Mouse (Mus musculus) activated CD4-positive, CD25-positive, alpha-beta regulatory T cell, adult 4 months (primary cell): ENCODE data around the gene Cfap45. TPM values are rescaled to one million over a fixed set of nuclear protein-coding genes. Genes with fewer than 3 reads are reported as not detected.

Source experiments
- ATAC-seq: one replicate; pipeline ENCODE4 v1.8.0; 2017
- polyA plus RNA-seq, 2 experiments: library from polyadenylated mRNA; unstranded; fragments of 100-300 nt; shearing (Covaris generic); gene quantifications; one replicate each; pipeline ENCODE4 v1.2.1; 2017

The Cfap45 gene
- polyA plus RNA-seq, 2 experiments from 2014 or later, result 0.09 to 0.75 TPM

DNA sequence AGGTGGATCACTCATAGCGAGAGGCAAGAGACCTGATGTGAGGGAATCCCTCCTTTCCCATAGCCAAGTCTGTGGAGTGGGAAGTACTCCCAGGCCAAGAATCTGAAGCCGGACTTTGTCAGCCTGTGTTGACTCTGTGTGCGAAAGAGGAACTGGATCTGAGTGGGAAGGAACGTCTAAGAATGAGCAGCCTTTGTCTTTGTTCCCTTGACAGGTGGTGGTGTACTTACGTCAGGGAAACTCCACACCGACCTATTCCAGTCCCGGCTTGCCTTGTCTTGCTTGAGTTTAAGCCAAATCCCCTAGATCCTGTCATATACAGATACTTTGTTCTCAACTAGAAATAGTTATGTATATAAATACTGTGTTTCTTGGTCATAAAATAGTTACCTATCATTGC is 1.9 kb downstream of the Cfap45 start:
- no peak for ATAC-seq

DNA sequence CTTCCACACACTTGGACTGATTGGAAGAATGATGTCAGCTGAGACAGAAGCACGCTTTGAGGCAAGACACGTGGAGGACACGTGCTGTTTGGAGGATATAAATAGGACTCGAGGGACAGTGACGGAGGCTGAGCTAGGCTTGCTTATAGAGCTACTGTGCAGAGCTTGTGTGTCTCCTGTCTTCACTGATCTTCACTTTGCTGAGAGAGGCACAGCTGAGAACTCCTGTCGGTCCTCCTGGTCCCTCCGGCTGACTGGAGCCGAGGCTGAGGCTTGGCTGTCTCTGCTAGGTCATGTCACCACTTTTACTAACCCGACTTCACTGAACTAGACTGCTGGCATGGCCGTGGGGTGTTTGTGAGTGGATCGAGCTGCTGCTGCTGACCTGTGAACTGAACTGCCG is 3.1 kb downstream of the Cfap45 start:
- ATAC-seq, result no peak

DNA sequence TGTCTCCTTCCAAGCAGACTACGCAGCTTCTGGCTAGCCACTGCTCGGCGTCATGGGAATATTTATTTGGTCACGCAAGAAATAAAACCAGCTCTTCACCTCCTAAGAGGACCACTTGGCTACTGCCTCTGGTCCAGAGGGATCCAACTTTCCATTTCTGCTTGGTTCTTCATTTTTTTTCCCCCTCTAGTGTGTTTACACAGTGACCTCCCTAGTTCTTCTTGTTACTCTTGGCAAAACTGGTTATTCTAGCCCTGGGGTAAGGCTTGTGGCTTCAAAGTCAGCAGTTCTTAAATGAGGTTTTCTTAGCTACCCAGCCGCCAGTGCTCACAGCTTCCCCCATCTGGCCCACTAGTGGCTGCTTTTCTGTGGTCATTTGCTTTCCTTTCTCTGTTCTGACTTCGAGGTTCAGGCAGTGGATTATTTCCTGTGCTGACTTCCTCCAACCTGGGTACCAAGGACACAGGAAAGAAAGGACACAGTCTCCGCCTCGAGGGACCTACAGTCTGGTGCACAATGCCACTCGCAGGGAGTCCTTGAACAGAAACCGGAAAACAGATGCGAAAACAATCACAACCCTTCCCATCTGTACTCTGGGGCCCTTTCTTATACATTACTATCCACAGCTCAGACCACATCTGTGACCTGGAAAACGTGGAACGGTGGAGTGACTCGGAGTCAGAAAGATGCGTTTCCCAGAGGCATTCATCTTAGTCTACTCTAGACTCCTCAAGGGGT is 4.6 kb downstream of the Cfap45 start:
- ATAC-seq, result peak; percentile 18

DNA sequence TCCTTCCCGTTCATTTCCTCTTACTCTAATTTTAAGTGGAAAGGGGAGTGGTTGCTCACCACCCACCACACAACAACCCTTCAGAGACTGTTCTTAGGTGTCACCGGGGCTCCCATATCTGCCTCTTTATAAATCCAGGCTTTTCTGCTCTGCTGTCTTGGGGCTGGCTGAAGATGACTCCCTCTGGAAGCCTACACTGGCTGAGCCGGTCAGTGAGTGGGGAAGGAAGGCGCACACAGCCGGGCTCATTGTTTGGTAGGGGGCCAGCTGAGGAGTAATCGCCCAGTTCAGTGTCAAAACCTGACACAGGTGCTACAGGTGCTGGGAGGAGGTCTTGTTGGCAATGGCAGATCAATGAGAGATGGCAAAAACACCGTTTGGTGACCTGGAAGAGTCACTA is 5.4 kb downstream of the Cfap45 start:
- ATAC-seq, result no peak

DNA sequence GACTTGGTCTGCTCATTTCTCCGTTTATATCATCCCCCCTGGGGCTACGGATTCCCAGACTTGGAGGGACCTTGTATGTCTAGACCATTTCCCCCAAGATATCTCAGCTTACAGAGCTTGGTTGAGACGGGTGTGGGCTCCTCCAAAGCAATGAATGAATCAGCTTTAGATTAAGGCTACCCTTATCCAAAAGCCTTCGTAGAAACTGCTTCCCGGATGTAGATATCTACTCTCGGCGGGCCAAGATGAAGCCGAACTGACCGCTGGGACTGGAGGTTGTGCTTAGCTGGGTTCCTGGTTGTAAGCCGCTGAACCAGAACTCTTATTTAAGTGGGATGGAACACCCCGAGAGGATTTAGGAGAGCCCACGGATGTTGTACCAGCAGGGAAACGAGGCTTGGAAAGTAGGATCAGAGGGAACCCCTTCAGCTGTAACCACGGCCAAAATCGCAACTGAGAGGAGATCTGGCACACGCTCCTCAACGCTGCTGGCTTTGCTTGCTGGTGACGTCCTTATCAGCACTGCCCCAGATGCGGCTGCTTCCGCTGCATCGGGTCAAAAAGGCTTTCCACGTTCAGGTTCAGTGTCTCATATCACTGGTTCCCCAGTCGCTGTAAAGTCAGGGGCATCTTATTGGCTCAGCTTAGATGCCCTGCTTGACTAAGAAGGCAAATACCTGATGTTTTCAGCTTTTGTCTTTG is 5.9 kb downstream of the Cfap45 start:
- peak; percentile 38 for ATAC-seq

DNA sequence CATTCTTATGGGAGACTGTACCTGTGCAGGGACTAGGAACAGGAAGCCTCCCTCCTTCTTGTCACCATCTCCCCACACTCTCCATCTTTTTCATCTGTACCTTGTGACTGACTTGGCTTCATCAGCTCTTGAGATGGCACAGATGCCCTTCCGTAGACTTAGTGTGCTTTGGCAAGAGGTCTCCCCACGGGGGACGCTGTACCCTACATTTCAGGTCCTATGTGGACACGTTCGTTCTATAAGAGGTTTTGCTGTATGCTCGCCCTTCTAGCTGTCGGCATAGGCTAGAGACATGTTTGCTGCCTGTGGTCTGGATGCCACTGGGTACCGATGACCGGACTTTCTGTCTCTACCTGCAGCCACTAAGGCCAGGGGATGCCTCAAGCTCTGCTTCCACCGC is 6.8 kb downstream of the Cfap45 start:
- no peak for ATAC-seq

DNA sequence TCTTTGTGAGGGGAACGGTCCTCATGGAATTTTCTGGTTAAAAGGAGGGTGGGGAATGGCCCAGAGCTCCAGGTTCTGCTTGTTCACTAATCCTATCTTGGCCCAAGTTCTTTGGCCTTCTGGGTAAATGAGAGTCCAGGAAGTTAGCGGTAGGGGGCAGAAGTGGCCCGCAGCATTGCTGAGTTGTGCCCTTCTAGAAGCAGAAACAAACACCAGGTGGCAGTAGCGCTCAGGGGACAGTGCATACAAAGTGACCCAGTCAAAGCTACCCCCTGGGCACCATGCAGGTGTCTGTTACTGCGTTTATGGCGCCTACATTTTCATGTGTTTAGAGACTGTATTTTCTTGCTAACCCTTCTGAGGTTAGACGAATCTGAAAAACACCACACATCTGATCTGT is 8.1 kb downstream of the Cfap45 start:
- peak; percentile 60 for ATAC-seq

DNA sequence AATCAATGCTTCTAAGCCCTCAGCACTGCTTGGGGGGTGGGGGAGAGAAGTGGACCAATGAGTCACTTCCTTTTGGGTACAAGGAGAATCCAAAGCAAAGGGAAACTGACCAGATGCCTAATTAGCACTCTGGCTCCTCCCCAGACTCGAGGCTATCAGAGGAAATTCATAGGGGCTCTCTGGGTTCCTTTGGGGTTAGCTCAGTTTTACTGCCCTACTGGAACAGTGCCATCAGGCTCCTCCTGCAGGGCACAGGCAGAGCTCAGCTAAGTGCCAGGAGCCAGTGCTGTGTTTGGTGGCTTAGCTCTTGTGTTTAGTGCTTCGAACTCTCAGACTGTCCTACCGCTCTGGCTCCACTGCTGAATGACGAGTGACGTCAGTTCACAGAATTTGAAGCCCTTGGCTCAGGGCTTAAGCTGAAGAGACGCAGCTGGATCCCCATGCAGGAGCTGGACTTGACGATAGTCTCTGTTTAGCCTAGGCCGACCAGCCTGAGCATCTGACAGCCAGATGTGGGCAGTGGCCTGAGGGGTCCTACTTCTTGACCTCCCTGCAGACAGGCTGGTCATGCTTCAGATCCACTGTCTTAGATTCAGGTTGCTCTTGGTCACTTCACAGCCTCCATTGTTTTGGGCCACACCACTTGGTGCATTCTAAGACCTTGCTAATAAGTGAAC is 10.1 kb downstream of the Cfap45 start:
- ATAC-seq, result no peak

DNA sequence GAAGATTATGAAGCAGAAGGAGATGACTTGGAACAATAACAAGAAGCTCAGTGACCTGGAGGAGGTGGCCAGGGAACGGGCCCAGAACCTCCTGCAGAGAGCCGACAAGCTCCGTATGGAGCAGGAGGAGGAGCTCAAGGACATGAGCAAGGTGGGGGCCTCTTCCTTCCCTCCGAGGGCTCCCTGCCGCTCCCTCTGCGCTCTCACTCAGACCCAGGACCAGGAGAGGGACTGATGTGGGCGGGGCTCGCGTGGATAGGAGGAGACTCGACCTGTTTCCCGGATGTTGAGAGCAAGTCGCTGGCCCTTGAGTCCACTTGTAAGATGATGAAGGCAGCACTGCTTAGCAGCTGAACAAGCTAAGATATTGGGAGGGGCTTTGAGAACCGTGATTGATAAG is 11.9 kb downstream of the Cfap45 start:
- no peak for ATAC-seq

DNA sequence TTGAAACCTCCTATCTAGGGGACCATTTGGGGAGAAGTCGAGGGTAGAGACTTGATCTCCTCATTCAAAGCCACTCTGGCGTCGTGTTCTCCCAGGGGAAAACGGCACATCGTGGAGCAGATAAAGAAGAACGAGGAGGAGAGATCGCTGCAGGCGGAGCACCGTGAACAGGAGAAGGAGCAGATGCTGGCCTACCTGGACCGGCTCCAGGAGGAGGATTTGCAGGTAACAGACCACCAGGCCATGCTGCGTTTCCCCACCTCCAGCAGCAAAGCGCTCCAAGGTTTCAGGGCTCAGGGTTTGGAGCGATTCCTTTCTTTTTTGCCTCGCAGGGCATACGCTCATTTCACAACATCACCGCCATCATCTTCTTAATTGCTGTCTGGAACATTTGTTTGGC is 14.5 kb downstream of the Cfap45 start:
- ATAC-seq, result no peak

DNA sequence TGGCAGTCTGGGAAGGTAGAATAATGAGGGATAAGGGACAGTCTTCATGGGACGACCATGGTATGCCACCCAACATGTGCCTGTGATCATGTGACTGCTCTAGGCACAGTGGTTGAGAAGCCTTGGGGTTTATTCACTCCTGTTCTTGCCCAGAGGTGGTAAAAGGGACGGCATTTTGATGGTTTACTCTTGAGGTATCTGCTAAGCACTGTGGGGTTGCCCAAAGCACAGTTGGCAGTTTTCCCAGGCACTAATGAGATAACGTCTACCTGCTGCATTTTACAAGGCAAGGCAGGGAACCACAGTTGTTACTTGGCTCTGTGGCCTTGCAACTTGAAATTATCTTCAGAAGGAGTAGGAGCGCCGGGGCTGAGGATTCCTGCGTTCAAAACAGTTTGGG is 19.2 kb downstream of the Cfap45 start:
- no peak for ATAC-seq

DNA sequence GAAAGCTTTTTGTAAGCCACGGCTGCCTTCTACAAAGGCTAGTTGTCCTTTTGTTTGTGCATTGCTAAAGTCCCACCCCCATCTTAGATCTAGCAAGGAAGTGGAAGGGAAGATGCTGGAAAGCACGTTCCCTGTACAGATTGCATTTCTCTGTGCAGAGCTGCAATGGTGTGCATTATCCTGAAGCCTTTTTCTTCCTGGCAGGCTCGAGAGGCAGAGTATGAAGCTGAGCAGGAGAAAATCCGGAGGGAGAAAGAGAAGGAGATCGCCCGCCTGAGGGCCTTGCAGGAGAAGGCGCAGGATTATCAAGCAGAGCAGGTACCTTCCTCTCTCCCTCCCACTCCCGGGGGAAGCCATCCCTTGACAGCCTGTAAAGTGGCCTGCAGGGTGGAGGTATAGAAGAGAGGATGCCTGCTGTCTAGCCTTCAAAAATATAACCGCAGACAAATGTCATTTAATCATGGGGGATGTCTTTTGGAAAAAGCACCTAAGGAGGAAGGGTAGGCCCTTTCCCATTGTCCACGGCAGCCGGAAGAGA is 19.8 kb downstream of the Cfap45 start:
- ATAC-seq, result no peak

DNA sequence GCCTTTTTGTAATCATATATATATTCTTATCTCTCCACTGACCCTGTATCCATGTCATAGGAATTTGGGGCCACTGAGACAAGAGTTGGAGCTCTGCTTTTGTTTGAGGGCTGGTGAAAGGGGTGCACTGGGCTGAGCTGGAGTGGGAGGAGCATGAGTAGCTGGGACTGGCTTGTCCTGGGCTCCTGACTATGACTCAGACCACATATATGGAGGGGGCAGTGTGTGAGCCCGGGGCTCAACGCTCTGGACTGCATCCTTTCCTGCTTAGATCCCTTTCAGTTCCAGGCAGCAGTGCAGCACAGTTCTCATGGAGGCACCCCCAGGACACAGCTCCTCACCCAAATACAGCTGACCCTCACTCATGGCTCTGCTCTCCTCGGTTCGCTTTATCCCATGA is 25.5 kb downstream of the Cfap45 start:
- ATAC-seq, result no peak

DNA sequence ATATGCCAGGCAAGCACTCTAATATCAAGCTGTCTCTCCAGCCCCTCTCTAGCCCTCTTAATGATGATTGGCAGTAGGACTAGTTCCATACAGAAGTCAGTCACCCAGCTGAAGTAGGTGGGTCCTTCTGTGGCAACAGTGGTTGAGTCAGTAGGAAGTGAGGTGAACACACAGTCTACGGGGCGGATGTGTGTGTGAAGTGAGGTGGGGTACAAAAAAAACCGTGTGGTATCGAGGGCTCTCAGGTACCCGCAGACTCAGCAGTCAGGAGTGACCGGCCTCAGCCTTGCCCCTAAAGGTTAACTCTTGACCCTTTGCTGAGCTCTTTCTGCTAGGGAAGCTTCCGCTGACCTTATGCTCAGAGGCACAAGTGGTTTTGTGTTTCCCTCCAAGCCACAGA is 27.9 kb downstream of the Cfap45 start:
- peak; percentile 79 for ATAC-seq

DNA sequence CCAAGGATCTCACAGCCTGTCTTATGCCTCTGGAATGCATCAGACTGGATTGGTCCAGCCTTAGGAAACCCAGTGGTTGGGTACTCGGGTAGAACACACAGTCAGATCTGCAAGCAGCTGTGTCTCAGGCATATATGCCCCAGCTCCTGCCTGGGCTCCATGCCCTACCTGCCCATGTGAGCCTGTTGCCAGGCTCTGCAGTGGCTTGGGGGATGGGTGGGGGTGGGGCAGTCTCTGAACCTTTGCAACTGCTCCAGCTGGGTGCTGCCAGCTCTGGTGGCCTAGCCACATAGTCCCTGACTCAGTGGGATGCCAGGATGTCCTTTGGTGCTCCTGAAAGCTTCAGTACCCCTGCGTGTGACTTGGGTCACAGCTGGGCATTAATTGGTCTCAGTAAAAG is 28.7 kb downstream of the Cfap45 start:
- no peak for ATAC-seq

DNA sequence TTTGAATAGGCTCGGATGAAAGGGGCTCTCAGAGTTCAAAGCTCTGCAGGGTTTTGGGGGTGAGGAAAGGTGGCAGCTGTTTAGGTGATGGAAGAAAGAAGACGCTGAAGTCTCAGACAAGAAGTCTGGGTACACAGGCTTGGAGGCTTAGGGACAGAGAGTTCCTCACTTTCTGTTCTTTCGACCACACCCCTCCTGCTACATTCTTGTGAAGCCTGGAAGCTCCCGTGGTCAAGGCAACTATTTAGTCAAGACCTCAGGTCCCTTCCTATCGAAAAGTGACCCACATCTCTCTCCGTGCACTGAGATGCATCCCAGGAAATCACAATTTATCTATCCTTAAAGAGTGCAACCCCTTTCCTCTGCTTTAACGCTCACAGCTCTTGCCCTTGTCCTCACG is 29.1 kb downstream of the Cfap45 start:
- no peak for ATAC-seq

DNA sequence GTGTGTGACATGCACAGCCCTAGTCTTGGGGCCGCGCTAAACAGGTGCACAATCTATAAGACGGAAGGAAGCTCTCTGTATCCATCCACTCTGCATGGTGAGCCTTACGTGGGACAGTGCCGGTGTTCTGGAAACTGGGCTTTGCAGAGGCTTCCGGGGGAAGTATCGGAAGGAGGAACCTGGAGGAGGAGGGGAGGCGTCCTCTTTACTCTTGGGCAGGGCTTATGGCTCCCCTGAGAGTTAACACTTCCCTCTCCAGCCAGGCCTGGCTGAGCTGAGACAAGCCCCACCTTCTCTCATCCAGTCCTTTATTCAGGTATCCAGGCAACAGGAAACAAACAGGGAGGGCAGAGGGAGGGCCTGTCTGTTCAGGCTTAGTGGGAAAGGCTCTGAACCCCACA is 29.9 kb downstream of the Cfap45 start:
- ATAC-seq, result peak; percentile 79

DNA sequence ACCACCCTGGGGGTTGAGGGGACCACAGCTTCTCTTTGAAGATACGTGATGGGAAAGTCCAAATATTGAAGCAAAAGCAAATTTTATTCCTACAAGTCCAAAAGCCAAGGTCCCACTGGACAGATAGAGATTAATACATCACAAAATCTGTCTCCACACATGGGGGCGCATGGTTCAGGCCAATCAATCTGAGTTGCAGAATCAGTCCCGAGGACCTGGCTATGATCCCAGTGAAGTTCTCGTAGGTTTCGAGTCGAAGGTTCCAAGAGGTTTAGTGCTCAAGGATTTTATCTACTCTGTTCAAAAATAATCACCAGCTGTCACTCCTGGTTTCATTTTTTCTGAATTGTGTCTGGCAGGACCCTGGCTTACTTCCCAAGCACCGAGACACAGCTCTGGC is 30.4 kb downstream of the Cfap45 start:
- ATAC-seq, result no peak

DNA sequence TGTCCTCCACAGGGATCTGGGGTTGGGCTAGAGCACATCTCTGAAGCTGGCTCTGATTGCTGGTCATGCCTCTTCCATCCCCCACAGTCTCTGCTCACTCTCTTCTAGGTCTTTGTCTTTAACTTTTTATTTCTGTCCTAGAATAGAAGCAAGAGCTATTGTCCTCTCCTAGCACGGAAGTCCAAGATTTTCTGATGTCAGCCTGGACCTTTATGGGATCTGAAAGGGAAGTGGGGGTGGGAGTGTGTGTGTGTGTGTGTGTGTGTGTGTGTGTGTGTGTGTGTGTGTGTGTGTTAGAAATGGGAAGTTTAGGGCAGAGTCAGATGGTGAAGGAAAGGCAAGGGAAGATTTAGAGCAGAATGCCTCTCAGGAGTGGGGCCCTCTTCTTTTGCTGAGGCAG is 32.0 kb downstream of the Cfap45 start:
- ATAC-seq, result no peak

DNA sequence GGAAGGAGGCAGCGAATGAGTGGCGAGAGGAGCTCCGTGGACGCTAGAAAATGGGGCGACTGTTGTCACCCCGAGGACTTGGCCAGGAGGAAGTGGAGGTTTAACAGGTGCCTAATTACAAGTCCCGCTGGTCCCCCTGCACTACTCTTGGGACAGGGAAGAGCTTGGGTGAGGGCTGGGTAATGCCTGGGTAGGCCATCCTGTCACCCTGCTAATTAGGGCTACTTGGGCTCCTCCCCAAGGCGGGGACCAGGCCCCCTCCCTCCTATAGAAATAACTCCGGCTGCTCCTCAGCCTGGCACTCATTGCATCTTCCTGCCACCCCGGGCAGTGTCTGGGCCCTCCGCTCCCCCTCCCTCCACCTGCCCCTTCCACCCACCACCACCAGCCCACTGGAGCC is 35.0 kb downstream of the Cfap45 start, which contains the start of gene Vsig8:
TSS of gene Vsig8 (plus strand) at position 301 of the 400 bp plus-strand sequence.
- ATAC-seq, result no peak

DNA sequence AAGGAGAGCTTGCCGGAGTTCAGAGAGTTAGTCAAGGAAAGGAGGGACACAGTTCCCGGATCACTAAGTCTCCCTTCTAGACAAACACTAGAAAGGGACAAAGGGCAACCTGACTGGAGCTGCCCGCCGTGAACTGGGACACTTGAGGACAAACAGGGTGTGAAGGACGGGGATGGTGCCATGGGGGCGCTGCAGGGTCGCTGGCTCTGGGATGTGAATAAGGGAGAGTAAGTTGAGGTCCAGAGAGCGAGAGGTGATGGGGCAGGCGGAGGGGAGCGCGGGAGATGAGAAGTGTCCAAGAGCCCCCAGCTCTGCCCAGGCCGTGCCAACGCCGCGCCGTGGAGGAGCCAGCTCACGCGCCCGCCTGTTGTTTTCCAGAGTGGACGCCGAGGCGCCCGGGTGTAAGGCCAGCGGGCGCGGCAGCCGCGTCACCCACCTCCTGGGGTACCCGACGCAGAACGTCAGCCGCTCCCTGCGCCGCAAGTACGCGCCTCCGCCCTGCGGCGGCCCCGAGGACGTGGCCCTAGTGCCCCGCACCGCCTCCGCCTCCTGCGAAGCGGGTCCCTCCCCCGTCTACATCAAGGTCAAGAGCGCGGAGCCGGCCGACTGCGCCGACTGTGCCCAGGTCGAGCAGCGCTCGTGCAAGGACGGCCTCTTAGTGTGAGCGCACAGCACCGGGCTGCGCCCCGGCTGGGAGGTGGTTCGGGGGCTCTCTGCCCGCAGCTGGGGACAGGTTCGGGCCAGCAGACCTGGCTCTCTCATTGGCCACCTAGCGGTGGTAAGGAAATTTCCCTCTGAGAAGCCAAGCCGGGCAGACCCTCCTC is 42.3 kb downstream of the Cfap45 start:
- peak; percentile 80 for ATAC-seq

DNA sequence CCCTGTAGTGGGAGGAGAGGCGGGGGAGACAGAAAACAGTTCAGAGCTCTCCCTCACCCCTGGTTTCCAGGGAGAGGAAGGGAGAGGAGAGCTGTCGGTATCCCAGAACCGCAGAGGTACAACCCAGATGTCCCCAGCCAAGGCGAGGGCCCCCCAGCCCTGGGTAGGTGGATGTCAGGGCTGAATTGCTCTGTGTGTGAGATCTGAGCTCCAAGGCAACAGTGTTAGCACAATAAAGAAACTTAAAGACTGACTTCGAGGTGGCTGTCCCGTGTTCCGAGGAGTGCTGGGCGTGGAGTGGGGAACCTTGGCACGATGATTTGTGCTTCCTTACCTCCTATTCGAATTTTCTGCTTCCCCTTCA is 42.8 kb downstream of the Cfap45 start:
- ATAC-seq, result no peak

DNA sequence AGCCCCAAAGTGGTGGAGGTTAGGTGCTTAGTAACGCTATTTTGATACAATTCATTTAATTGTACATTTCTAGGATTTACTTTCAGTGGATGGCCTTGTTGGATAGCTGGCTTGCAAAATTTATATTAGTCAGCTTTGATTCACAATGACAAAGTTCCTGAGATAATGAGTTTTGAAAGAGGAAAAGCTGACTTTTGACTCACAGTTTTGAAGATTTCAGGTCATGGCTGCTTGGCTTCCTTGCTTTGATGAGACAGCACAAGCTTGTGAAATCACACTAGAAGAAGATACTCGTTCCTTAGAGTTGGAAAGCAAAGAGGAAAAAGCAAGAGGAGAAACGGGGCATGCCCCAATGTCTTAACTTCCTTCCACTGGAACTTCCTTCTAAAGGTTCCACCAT is 45.5 kb downstream of the Cfap45 start:
- no peak for ATAC-seq
